Mouse (Mus musculus) heart, adult 18-20 months (tissue): ENCODE data around the gene Fem1a. TPM values are rescaled to one million over a fixed set of nuclear protein-coding genes. Genes with fewer than 3 reads are reported as not detected.

Source experiments
- DNase-seq, 2 experiments: peaks; one replicate each; pipeline ENCODE4 v3.0.0; 2021 to 2022; ENCODE audit warnings: mixed read lengths in 1 of 2
- microRNA-seq, 2 experiments: library from miRNA; unstranded; fragments of <30 nt; microRNA quantifications; one replicate each; pipeline ENCODE4 v1.2.0; 2022
- total RNA-seq, 2 experiments: library from RNA; stranded (reverse); gene quantifications; 2 replicates each; pipeline ENCODE4 v1.2.3; 2021

The Fem1a gene
- total RNA-seq, 2 experiments from 2014 or later: 115 to 117 TPM

DNA sequence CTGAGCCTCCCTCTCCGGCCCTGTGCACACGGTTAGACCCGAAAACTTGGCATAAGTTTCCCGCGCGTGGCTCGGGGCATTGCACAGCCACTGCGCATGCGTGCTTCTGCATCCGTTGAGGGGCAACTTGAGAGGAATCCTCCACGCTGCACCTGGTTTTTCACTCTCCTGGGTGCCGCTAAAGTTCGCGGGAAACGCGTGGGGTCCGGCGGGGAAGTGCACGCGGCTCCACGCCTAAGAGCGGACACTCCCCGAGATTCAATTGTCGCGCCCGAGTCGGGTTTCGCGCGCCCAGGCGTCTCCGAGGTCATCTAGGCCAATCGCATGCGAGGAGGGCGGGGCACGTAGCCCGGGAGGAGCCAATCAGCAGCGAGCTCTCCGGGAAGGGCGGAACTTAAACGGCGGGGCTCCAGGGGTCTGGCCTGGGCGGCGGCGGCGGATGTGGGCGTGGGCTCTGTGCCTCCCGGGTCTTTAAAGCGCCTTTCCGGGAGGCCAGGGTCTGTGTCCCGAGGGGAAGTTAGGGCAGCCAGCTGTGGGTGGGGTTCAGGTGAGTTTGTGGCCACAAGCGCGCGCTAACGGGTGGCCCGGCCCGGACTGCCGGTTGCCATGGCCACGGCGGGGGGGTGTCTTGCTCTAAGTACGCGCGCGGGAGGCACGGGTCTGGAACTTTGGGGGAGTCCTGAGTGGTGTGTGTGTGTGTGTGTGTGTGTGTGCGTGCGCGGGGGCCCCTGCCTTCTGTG is 47.4 kb downstream of the Fem1a start:
- DNase-seq: peak; percentile 97 to 98

DNA sequence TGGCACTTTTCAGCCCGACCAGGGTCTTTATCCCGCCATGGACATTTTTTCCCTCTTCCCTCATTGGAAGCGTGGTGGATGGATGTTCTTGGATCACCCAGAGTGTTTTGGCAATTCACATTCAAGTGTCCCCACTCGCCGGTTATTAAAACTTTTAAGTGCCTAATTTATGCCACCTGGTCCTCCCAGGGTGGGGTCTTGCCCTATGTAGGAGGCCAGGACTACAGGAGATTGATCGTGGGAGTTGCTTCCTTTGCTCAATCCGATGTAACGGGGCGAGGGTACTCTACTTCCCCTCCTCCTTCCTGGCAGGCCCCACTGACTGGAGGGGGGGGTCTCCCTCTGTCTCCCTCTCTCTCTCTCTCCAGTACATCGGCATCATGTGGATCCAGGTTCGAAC is 48.1 kb downstream of the Fem1a start:
- no peak for DNase-seq

DNA sequence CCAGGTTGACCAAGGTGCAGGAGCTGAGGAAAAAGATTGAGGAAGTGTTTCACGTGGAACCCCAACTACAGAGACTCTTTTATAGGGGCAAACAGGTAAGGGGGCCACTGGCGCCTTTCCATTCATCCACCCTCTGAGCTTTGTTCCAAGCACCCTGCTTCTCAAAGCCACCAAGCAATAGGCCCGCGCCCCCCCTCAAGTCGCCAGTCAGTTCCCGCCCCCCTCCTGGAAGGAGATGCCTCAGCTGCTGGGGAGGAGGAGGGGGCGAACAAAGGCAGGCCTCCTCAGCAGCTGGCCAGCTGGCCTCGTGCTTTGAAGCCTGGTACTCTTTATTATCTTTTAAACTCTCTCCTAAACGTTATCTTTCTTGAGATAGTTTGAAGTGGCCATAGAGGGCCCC is 48.5 kb downstream of the Fem1a start:
- no peak for DNase-seq

DNA sequence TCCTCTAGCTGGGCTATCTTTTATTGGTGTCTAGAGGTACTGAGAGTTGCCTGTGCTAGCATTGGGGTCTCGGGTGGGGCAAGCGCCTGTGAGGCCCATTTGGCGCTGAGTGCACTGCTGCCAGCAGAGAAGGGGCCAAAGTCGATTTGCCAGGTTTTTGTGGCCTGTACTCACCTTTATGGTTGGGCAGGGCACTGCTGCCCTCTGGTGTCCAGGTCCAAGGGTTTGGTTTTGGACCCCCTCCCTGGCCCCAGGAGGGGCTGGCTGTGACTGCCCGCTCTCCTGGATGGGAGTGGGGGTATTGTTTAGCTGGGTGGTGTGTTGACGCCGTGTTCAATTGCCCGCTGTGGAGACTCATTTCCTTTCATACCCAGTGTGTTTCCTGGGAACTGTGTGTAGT is 49.2 kb downstream of the Fem1a start:
- no peak for DNase-seq

DNA sequence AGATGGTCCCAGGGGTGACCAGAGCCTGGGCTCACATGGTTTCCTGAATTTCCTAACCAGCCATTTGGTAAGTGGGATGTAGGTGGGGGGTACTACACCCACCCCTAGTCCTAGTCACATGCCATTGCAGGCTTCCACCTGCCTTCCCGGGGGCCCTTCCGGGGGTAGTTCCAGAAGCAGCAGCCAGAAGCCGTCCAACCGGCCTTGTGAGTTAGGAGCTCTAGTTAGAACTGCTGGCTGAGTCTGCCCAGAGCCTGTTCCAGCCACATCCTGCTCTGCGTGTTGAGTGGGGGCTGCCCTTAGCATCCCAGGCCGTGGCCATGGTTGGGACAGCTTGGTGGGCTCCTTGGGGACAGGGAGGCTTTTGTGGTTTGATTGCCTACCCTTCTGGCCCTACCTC is 51.5 kb downstream of the Fem1a start:
- DNase-seq: no peak

DNA sequence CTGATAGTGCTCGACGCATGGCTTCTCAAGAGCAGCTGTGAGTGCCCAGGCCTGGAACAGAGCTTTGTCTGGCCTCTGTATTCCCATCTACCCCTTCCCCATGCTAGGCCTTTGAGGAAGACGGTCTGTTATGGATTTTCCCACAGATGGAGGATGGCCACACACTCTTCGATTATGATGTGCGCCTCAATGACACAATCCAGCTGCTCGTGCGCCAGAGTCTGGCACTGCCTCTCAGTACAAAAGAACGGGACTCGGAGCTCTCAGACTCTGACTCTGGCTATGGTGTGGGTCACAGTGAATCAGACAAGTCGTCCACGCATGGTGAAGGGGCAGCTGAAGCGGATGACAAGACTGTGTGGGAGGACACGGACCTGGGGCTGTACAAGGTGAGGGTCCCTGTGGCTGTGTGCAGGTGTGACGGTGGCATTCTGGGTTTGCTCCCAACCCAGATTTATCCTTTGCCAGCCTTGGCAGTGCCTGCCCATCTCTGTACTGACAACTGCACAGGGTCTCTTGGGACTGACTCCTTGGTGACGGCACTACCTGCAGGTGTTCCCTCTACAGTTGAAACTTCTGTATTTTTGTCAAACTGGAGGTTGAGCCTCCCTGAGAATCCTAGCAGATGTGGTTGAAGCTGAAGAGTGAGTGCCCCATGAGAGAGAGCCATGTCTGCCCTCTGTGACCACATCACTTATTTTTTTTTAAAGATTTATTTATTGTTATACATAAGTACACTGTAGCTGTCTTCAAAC is 52.8 kb downstream of the Fem1a start:
- DNase-seq: no peak

Small RNA genes within 50 kb of the gene (microRNA-seq; reads per million reads assigned to microRNA genes)
- 7.2 to 7.8 reads per million in 2 experiments for gene Mir7b

Other genes starting within 250 kb of the Fem1a start
- 10 to 100 TPM; 11.7 to 13.7 TPM for gene Sh3gl1, start 220.2 kb upstream of the Fem1a start, total RNA-seq
- 1 to 10 TPM; 1.1 to 1.3 TPM for gene Chaf1a, start 216.4 kb upstream of the Fem1a start, total RNA-seq
- gene Ubxn6, start 181.8 kb upstream of the Fem1a start, total RNA-seq: 10 to 100 TPM; 51.4 to 57.0 TPM
- gene Hdgfl2, start 177.2 kb upstream of the Fem1a start, total RNA-seq: 10 to 100 TPM; 30.6 to 37.2 TPM
- 100 to 1,000 TPM; 118 to 175 TPM for gene Plin4, start 147.0 kb upstream of the Fem1a start, total RNA-seq
- gene Plin5, start 139.2 kb upstream of the Fem1a start, total RNA-seq: 100 to 1,000 TPM; 166 TPM
- 10 to 100 TPM; 56.2 to 65.4 TPM for gene Lrg1, start 134.8 kb upstream of the Fem1a start, total RNA-seq
- 10 to 100 TPM; 12.5 to 13.5 TPM for gene Sema6b, start 116.5 kb upstream of the Fem1a start, total RNA-seq
- gene Tnfaip8l1, start 94.3 kb upstream of the Fem1a start, total RNA-seq: 1 to 10 TPM; 1.3 to 1.5 TPM
- 10 to 100 TPM; 25.4 to 26.1 TPM for gene Mydgf, start 72.9 kb upstream of the Fem1a start, total RNA-seq
- gene Dpp9, start 37.9 kb upstream of the Fem1a start, total RNA-seq: 10 to 100 TPM; 43.7 to 44.3 TPM
- 1 to 10 TPM; 9.1 to 9.2 TPM for gene Ticam1, start 20.0 kb downstream of the Fem1a start, total RNA-seq
- 100 to 1,000 TPM; 178 to 190 TPM for gene Plin3, start 36.1 kb downstream of the Fem1a start, total RNA-seq
- gene Arrdc5, start 43.5 kb downstream of the Fem1a start, total RNA-seq: not detected
- gene Uhrf1, start 46.5 kb downstream of the Fem1a start, total RNA-seq: 1 to 10 TPM; 1.4 to 2.5 TPM
- gene Kdm4b, start 69.3 kb downstream of the Fem1a start, total RNA-seq: 10 to 100 TPM; 29.6 to 30.3 TPM
- 10 to 100 TPM; 50.3 to 54.3 TPM for gene Ptprs, start 219.7 kb downstream of the Fem1a start, total RNA-seq